Mouse (Mus musculus) liver, postnatal 0 days (tissue): ENCODE measurements around the gene Cyp2d11.

ENCODE experiments used
- CTCF ChIP-seq: sonication (generic); IDR thresholded peaks from 2 replicates; pipeline ENCODE4 v1.5.1; 2016; ENCODE audit warnings: antibody characterized with exemption, low read depth
- EP300 ChIP-seq: IDR thresholded peaks from 2 replicates; pipeline ENCODE4 v1.6.1; 2016; ENCODE audit warnings: antibody characterized with exemption, low read depth, mild to moderate bottlenecking

GRCm38 (mm10) chr15:82437975-82438617 is 44.3 kb upstream of the Cyp2d11 start:
- TF ChIP-seq CTCF (peak; percentile 50), EP300 (no peak)
